Mouse (Mus musculus): ENCODE data around the gene Olfr1392. TPM values are rescaled to one million over a fixed set of nuclear protein-coding genes. Genes with fewer than 3 reads are reported as not detected.

The Olfr1392 gene
- polyA plus RNA-seq, 1 experiment from 2014 or later, result 0.08 TPM

GRCm38 (mm10) chr11:49249811-49250421 lies 35.2 kb upstream of the Olfr1392 start:
- H3K4me1 ChIP-seq (ENCODE audit: control insufficient read depth, insufficient read depth, low read length), result peaks cover 55% of the 10 kb centered on the region
- WGBS, result 14% methylated on average over 10 of the region's 10 CpGs
- H3K36me3 ChIP-seq (ENCODE audit: control insufficient read depth, insufficient read depth, low read length), result 0 out of 2 replicates have a peak, but pooled peaks cover 6% of the 10 kb centered on the region

GRCm38 (mm10) chr11:49250422-49251379 lies 34.4 kb upstream of the Olfr1392 start:
- peak overlapping the region; percentile 94 for H3K27ac ChIP-seq (ENCODE audit: low read length)
- H3K4me3 ChIP-seq (replicated peaks; ENCODE audit: low read length), result peak overlapping the region; percentile 73
- H3K4me1 ChIP-seq (ENCODE audit: control insufficient read depth, insufficient read depth, low read length), result peaks cover 49% of the 10 kb centered on the region
- H3K27me3 ChIP-seq (ENCODE audit: control insufficient read depth, insufficient read depth, low read length), result no peaks in the 10 kb centered on the region
- H3K9ac ChIP-seq (ENCODE audit: low read length), result peak overlapping the region; percentile 92
- peak; percentile 97 for ATAC-seq (ENCODE audit: insufficient read depth, low FRiP score)
- H3K4me2 ChIP-seq (ENCODE audit: low read depth, low read length), result peak overlapping the region; percentile 77
- 2% methylated on average over 45 of the region's 45 CpGs for WGBS
- H3K9me3 ChIP-seq (replicated peaks; ENCODE audit: control insufficient read depth, low read length), result no peaks in the 10 kb centered on the region
- peaks cover 11% of the 10 kb centered on the region; the same call in 1 of the 2 replicates for H3K36me3 ChIP-seq (ENCODE audit: control insufficient read depth, insufficient read depth, low read length)

More at GRCm38 (mm10) chr11:49249811-49250421, 35.2 kb upstream of the Olfr1392 start:
- ATAC-seq (ENCODE audit: insufficient read depth, low FRiP score), result no peak
- H3K9ac ChIP-seq (ENCODE audit: low read length), result peak overlapping the region; percentile 92
- no peaks in the 10 kb centered on the region for H3K9me3 ChIP-seq (replicated peaks; ENCODE audit: control insufficient read depth, low read length)
- peak overlapping the region; percentile 77 for H3K4me2 ChIP-seq (ENCODE audit: low read depth, low read length)
- H3K27me3 ChIP-seq (ENCODE audit: control insufficient read depth, insufficient read depth, low read length), result no peaks in the 10 kb centered on the region
- peak overlapping the region; percentile 94 for H3K27ac ChIP-seq (ENCODE audit: low read length)
- H3K4me3 ChIP-seq (replicated peaks; ENCODE audit: low read length), result peak overlapping the region; percentile 73

GRCm38 (mm10) chr11:49251380-49251761 lies 33.7 kb upstream of the Olfr1392 start:
- H3K9me3 ChIP-seq (replicated peaks; ENCODE audit: control insufficient read depth, low read length), result no peaks in the 10 kb centered on the region
- WGBS, result 48% methylated on average over 7 of the region's 7 CpGs
- H3K36me3 ChIP-seq (ENCODE audit: control insufficient read depth, insufficient read depth, low read length), result peaks cover 12% of the 10 kb centered on the region; the same call in 1 of the 2 replicates
- peak overlapping the region; percentile 77 for H3K4me2 ChIP-seq (ENCODE audit: low read depth, low read length)
- peak overlapping the region; percentile 94 for H3K27ac ChIP-seq (ENCODE audit: low read length)
- peak overlapping the region; percentile 92 for H3K9ac ChIP-seq (ENCODE audit: low read length)
- H3K4me1 ChIP-seq (ENCODE audit: control insufficient read depth, insufficient read depth, low read length), result peaks cover 49% of the 10 kb centered on the region
- ATAC-seq (ENCODE audit: insufficient read depth, low FRiP score), result no peak
- H3K4me3 ChIP-seq (replicated peaks; ENCODE audit: low read length), result peak overlapping the region; percentile 73
- H3K27me3 ChIP-seq (ENCODE audit: control insufficient read depth, insufficient read depth, low read length), result no peaks in the 10 kb centered on the region

- Histone ChIP-seq H3K9ac (ENCODE audit: low read length) (0 out of 2 replicates have a peak overlapping the region, but pooled peaks have one; percentile 5), H3K9me3 (replicated peaks; ENCODE audit: control insufficient read depth, low read length) (no peaks in the 10 kb centered on the region), H3K27me3 (ENCODE audit: control insufficient read depth, insufficient read depth, low read length) (no peaks in the 10 kb centered on the region), H3K4me1 (ENCODE audit: control insufficient read depth, insufficient read depth, low read length) (peaks cover 47% of the 10 kb centered on the region), H3K27ac (ENCODE audit: low read length) (no peak overlapping the region), H3K4me2 (ENCODE audit: low read depth, low read length) (peak overlapping the region; percentile 77), H3K4me3 (replicated peaks; ENCODE audit: low read length) (no peak overlapping the region; the same call in 1 of the 2 replicates), H3K36me3 (ENCODE audit: control insufficient read depth, insufficient read depth, low read length) (peaks cover 12% of the 10 kb centered on the region; the same call in 1 of the 2 replicates)
- WGBS, result 81% methylated on average over 5 of the region's 5 CpGs
- ATAC-seq (ENCODE audit: insufficient read depth, low FRiP score), result no peak
Observed at GRCm38 (mm10) chr11:49252048-49252447, 33.0 kb upstream of the Olfr1392 start.

GRCm38 (mm10) chr11:49253035-49253434 lies 32.0 kb upstream of the Olfr1392 start:
- Histone ChIP-seq H3K4me2 (ENCODE audit: low read depth, low read length) (no peak overlapping the region), H3K4me3 (replicated peaks; ENCODE audit: low read length) (no peak overlapping the region), H3K9me3 (replicated peaks; ENCODE audit: control insufficient read depth, low read length) (no peaks in the 10 kb centered on the region), H3K36me3 (ENCODE audit: control insufficient read depth, insufficient read depth, low read length) (peaks cover 12% of the 10 kb centered on the region; the same call in 1 of the 2 replicates), H3K27me3 (ENCODE audit: control insufficient read depth, insufficient read depth, low read length) (no peaks in the 10 kb centered on the region), H3K9ac (ENCODE audit: low read length) (no peak overlapping the region), H3K4me1 (ENCODE audit: control insufficient read depth, insufficient read depth, low read length) (peaks cover 37% of the 10 kb centered on the region), H3K27ac (ENCODE audit: low read length) (no peak overlapping the region)
- no peak for ATAC-seq (ENCODE audit: insufficient read depth, low FRiP score)
- WGBS, result 82% methylated on average over 6 of the region's 6 CpGs

GRCm38 (mm10) chr11:49259296-49259695 lies 25.8 kb upstream of the Olfr1392 start:
- Histone ChIP-seq H3K27ac (ENCODE audit: low read length) (no peak overlapping the region), H3K4me2 (ENCODE audit: low read depth, low read length) (no peak overlapping the region), H3K27me3 (ENCODE audit: control insufficient read depth, insufficient read depth, low read length) (no peaks in the 10 kb centered on the region), H3K9me3 (replicated peaks; ENCODE audit: control insufficient read depth, low read length) (no peaks in the 10 kb centered on the region), H3K9ac (ENCODE audit: low read length) (no peak overlapping the region), H3K4me3 (replicated peaks; ENCODE audit: low read length) (no peak overlapping the region), H3K36me3 (ENCODE audit: control insufficient read depth, insufficient read depth, low read length) (peaks cover 18% of the 10 kb centered on the region; the same call in 1 of the 2 replicates), H3K4me1 (ENCODE audit: control insufficient read depth, insufficient read depth, low read length) (no peaks in the 10 kb centered on the region)
- WGBS, result 66% methylated on average over 2 of the region's 2 CpGs
- ATAC-seq (ENCODE audit: insufficient read depth, low FRiP score), result no peak

- H3K9ac ChIP-seq (ENCODE audit: low read length), result no peak overlapping the region
- no peaks in the 10 kb centered on the region for H3K27me3 ChIP-seq (ENCODE audit: control insufficient read depth, insufficient read depth, low read length)
- 36% methylated on average over 1 of the region's 1 CpGs for WGBS
- no peaks in the 10 kb centered on the region for H3K9me3 ChIP-seq (replicated peaks; ENCODE audit: control insufficient read depth, low read length)
- no peak overlapping the region for H3K4me2 ChIP-seq (ENCODE audit: low read depth, low read length)
- H3K4me3 ChIP-seq (replicated peaks; ENCODE audit: low read length), result no peak overlapping the region
- ATAC-seq (ENCODE audit: insufficient read depth, low FRiP score), result no peak
- H3K36me3 ChIP-seq (ENCODE audit: control insufficient read depth, insufficient read depth, low read length), result peaks cover 13% of the 10 kb centered on the region; the same call in 1 of the 2 replicates
- H3K4me1 ChIP-seq (ENCODE audit: control insufficient read depth, insufficient read depth, low read length), result no peaks in the 10 kb centered on the region
- H3K27ac ChIP-seq (ENCODE audit: low read length), result no peak overlapping the region
Observed at GRCm38 (mm10) chr11:49259829-49260228, 25.3 kb upstream of the Olfr1392 start.

GRCm38 (mm10) chr11:49260598-49261312 lies 24.3 kb upstream of the Olfr1392 start:
- no peak overlapping the region for H3K27ac ChIP-seq (ENCODE audit: low read length)
- H3K4me1 ChIP-seq (ENCODE audit: control insufficient read depth, insufficient read depth, low read length), result no peaks in the 10 kb centered on the region
- H3K4me3 ChIP-seq (replicated peaks; ENCODE audit: low read length), result no peak overlapping the region
- 89% methylated on average over 21 of the region's 21 CpGs for WGBS
- no peak overlapping the region for H3K4me2 ChIP-seq (ENCODE audit: low read depth, low read length)
- no peak for ATAC-seq (ENCODE audit: insufficient read depth, low FRiP score)
- no peaks in the 10 kb centered on the region for H3K9me3 ChIP-seq (replicated peaks; ENCODE audit: control insufficient read depth, low read length)
- no peaks in the 10 kb centered on the region for H3K27me3 ChIP-seq (ENCODE audit: control insufficient read depth, insufficient read depth, low read length)
- H3K9ac ChIP-seq (ENCODE audit: low read length), result no peak overlapping the region
- H3K36me3 ChIP-seq (ENCODE audit: control insufficient read depth, insufficient read depth, low read length), result 0 out of 2 replicates have a peak, but pooled peaks cover 6% of the 10 kb centered on the region
